Comparison of ENCODE assay signal across 8 mouse cellular contexts in genomic region chr15:102202971-102203834, GRCm38 (mm10). TPM values are rescaled to one million over a fixed set of nuclear protein-coding genes. Genes with fewer than 3 reads are reported as not detected.
A peak's percentile ranks its signal among the peaks of the same experiment; 100 is the strongest.
DNase-seq lines count a peak whose midpoint lies in the region; ATAC-seq lines count a peak whose summit lies in the region.

Zfp740 (plus strand) TSS chr15:102203249.

- peak within 1 kb of the TSS; percentile 90 for H3K4me3 ChIP-seq in hindbrain, embryonic 16.5 days (ENCODE audit: low read length)
- peak within 1 kb of the TSS; percentile 47 for H3K4me3 ChIP-seq in macrophage (ENCODE audit: inconsistent target)

- H3K79me2 ChIP-seq in macrophage (ENCODE audit: inconsistent target), result peaks cover 25% of the 10 kb centered on the region

- DNase-seq in T-cell, adult 2 months (ENCODE audit: low spot score), result peak; percentile 93
- DNase-seq in cerebellum, postnatal 36 days, result peak; percentile 89 to 97
- peak; percentile 96 for DNase-seq in gastrocnemius, adult 18-20 months (ENCODE audit: low spot score)
- peak; percentile 94 to 96 for DNase-seq in left cerebral cortex, adult 18-20 months (ENCODE audit: low spot score in 2 of 2)
- DNase-seq in right cerebral cortex, adult 18-20 months, result peak; percentile 97
- peak; percentile 82 for DNase-seq in urinary bladder, postnatal 10 days (ENCODE audit: low spot score)

- no peaks in the 10 kb centered on the region for H3K9me3 ChIP-seq in hindbrain, embryonic 16.5 days (ENCODE audit: control insufficient read depth, low read length)

- peak within 1 kb of the TSS; percentile 100 for H3K27ac ChIP-seq in hindbrain, embryonic 16.5 days (ENCODE audit: low read depth, low read length)
- H3K27ac ChIP-seq in macrophage, result peak within 1 kb of the TSS; percentile 80

- H3K4me2 ChIP-seq in hindbrain, embryonic 16.5 days (ENCODE audit: low read length), result peak within 1 kb of the TSS; percentile 80

- peaks cover 32% of the 10 kb centered on the region for H3K4me1 ChIP-seq in hindbrain, embryonic 16.5 days (ENCODE audit: control insufficient read depth, insufficient read depth, low read depth, low read length)

- peak; percentile 96 for ATAC-seq in hindbrain, embryonic 16.5 days

- peak within 1 kb of the TSS; percentile 95 for H3K9ac ChIP-seq in hindbrain, embryonic 16.5 days (ENCODE audit: low read depth, low read length)

- H3K27me3 ChIP-seq in hindbrain, embryonic 16.5 days (replicated peaks; ENCODE audit: control insufficient read depth, insufficient read depth, low read length), result no peaks in the 10 kb centered on the region

- H3K36me3 ChIP-seq in hindbrain, embryonic 16.5 days (ENCODE audit: control insufficient read depth, insufficient read depth, low read length), result peaks cover 1% of the 10 kb centered on the region; the same call in 1 of the 2 replicates
- peaks cover 11% of the 10 kb centered on the region; the same call in 1 of the 2 replicates for H3K36me3 ChIP-seq in macrophage (ENCODE audit: inconsistent target)

- under 1% methylated on average over 50 of the region's 68 CpGs for WGBS in hindbrain, embryonic 16.5 days
- WGBS in macrophage (ENCODE audit: missing documents), result 2% methylated on average over 47 of the region's 68 CpGs

RNA-seq across cellular contexts. Expression of gene Zfp740, which starts in this region (rescaled TPM):
- 10 to 100 TPM; 24.0 to 29.0 TPM for total RNA-seq in gastrocnemius, adult 18-20 months (2021)
- polyA plus RNA-seq in hindbrain, embryonic 16.5 days (2015; fragmentation: Nextera tagmentation; extraction: Ambion mirVana), result 39.6 and 51.0 TPM in 2 replicates
- 10 to 100 TPM; 71.0 to 71.7 TPM for total RNA-seq in left cerebral cortex, adult 18-20 months (2021)
- 100 to 1,000 TPM in 7 of 26 experiments, 10 to 100 TPM in 19; 25.8 to 134 (median 81.1) TPM for total RNA-seq in macrophage (2018; cell fraction: chromatin; rRNA removed)
- 10 to 100 TPM; 10.5 to 36.0 (median 27.7) TPM for total RNA-seq in macrophage (2018; cell fraction: cytosol; rRNA removed)
- 10 to 100 TPM; 24.6 to 90.4 (median 49.6) TPM for total RNA-seq in macrophage (2018; cell fraction: nucleus; rRNA removed)
- 18.5 to 29.1 TPM (median 19.8 TPM) in 3 replicates for polyA plus RNA-seq in macrophage (2018)

Comparison
In these comparisons a context has a peak if more than half of its experiments do, and no peak if none do; other contexts are left out.
1. Peak in every context shown above with its lines: DNase-seq, ATAC-seq, H3K4me3 ChIP-seq and H3K27ac ChIP-seq.